Mouse (Mus musculus): ENCODE measurements at regions not wholly inside any gene's neighbourhood (a gene's known extent, or its start where the extent isn't known, plus 50 kb on each side); places are given as distances from the start of the nearest gene placed in this dataset.

GRCm38 (mm10) chr5:82793197-82793596 lies 561.8 kb downstream of the Tecrl start:
- Histone ChIP-seq H3K36me3 (replicated peaks) (no peaks in the 10 kb centered on the region), H3K27me3 (ENCODE audit: insufficient read depth, low read length) (no peaks in the 10 kb centered on the region), H3K4me1 (ENCODE audit: insufficient read depth, low read depth, low read length) (no peaks in the 10 kb centered on the region), H3K9me3 (replicated peaks) (no peaks in the 10 kb centered on the region), H3K4me3 (ENCODE audit: low read depth, low read length) (no peak overlapping the region)
- ATAC-seq (ENCODE audit: extremely low read depth, insufficient number of reproducible peaks, low FRiP score, poor library complexity, severe bottlenecking), result no peak
- no peak for DNase-seq (ENCODE audit: low spot score)
- TF ChIP-seq TAL1 (conservative IDR thresholded peaks at IDR 0.05; ENCODE audit: low read depth, low read length) (no peak), GATA2 (IDR thresholded peaks at IDR 0.05; ENCODE audit: borderline replicate concordance, low read depth, low read length) (no peak), POLR2AphosphoS5 (IDR thresholded peaks at IDR 0.05; ENCODE audit: insufficient replicate concordance, low read depth, low read length) (no peak), GATA1 (IDR thresholded peaks at IDR 0.05; ENCODE audit: borderline replicate concordance, low read length) (no peak), CTCF (IDR thresholded peaks at IDR 0.05; ENCODE audit: low read depth, low read length) (no peak)

Measured in G1E (cell line).